Mouse (Mus musculus) megakaryocyte, embryonic 14.5 days (primary cell): ENCODE measurements around the gene Ypel3.

Source experiments
- FLI1 ChIP-seq: IDR thresholded peaks from 2 replicates; pipeline ENCODE4 v1.6.1; 2012; ENCODE audit warnings: low read length, inconsistent platforms, mixed read lengths
- GATA1 ChIP-seq: IDR thresholded peaks from 3 replicates; pipeline ENCODE4 v1.6.1; 2012; ENCODE audit warnings: mixed read lengths, low read length, inconsistent platforms, borderline replicate concordance

DNA sequence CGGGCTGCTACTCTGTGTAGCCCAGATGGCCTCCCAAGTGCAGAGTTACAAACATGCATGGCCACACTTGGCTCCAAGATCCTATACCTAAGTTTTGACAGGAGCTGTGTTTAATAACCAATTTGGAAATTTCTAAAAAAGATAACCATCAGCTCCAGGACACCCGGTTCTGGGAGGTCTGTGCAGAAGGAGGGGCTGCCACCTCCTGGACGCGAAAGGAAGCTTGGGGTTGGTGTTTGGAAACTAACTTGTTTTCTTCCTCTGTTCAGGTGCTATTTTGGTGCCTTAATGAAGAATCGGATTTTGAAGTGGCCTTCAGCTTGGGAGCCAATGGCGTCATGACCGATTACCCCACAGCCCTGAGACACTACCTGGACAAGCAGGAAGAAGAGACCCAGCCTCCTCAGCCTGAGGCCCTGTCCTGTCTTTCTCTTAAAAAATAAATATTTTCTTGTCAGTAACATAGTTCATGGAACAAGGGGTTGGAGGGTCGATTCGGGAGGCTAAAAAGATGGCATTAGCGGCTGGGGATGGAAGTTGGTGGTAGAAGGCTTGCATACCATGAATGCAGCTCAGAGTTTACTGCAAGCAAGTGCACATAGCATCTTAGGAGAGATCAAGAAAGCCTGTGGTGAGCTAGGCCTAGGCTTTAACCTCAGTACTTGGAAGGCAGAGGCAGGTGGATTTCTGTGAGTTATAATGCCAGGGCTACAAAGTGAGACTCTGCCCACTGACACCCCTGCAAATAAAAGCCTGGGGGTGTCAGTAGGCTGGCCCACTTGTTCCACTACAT lies 1.4 kb upstream of the Ypel3 start:
- TF ChIP-seq GATA1 (no peak), FLI1 (no peak)
